Comparison of ENCODE assay signal across 15 mouse cellular contexts in genomic region chr11:76146187-76147010, GRCm38 (mm10). TPM values are rescaled to one million over a fixed set of nuclear protein-coding genes. Genes with fewer than 3 reads are reported as not detected.
DNase-seq lines count a peak whose midpoint lies in the region; ATAC-seq and TF ChIP-seq lines count a peak whose summit lies in the region.
"Had no signal": no experiment of that assay in that cellular context is flagged by ENCODE, and none has a peak within 500 bp of the region (broad histone marks: within the 10 kb centered on the region; RNA-seq: fewer than 3 reads in every experiment).

No protein-coding gene starts in this region.

- intact Hi-C loops in gastrocnemius, adult 2 months (cut with DNase I), result loop anchor here (5.0 kb wide), 1 partner anchor 44 kb away; no protein-coding TSS in a partner anchor
- intact Hi-C loops in gastrocnemius, postnatal 36 days (cut with DNase I), result no loop called here
- intact Hi-C loops in left cerebral cortex, postnatal 14 days (cut with DNase I), result no loop called here

- no peaks in the 10 kb centered on the region for H3K9me3 ChIP-seq in intestine, embryonic 16.5 days (ENCODE audit: control insufficient read depth, low read length)
- H3K9me3 ChIP-seq: forebrain, embryonic 15.5 days had no signal

- H3K4me2 ChIP-seq in intestine, embryonic 16.5 days (ENCODE audit: low read depth, low read length), result no peak overlapping the region
- H3K4me2 ChIP-seq: forebrain, embryonic 15.5 days; hindbrain, embryonic 14.5 days had no signal

- H3K9ac ChIP-seq in intestine, embryonic 16.5 days (ENCODE audit: low read depth, low read length), result no peak overlapping the region
- H3K9ac ChIP-seq: forebrain, embryonic 15.5 days; hindbrain, embryonic 14.5 days had no signal

- no peaks in the 10 kb centered on the region for H3K36me3 ChIP-seq in intestine, embryonic 16.5 days (ENCODE audit: control insufficient read depth, insufficient read depth, low read length)
- H3K36me3 ChIP-seq: forebrain, embryonic 15.5 days had no signal

- DNase-seq in gastrocnemius, adult 2 months, result no peak
- no peak for DNase-seq in gastrocnemius, postnatal 36 days
- peak; percentile 24 for DNase-seq in urinary bladder, postnatal 14 days (ENCODE audit: low spot score)
- DNase-seq in urinary bladder, postnatal 25 days (ENCODE audit: low spot score), result no peak
- no peak for DNase-seq in left cerebral cortex, postnatal 14 days (ENCODE audit: low spot score in 2 of 2)
- no peak for DNase-seq in heart, adult 9 months (ENCODE audit: low spot score in 2 of 2)
- DNase-seq: heart, adult 2 months; kidney, adult 8-10 months; lung, adult 2 months; right cerebral cortex, postnatal 25 days had no signal

- H3K27me3 ChIP-seq in intestine, embryonic 16.5 days (replicated peaks; ENCODE audit: control insufficient read depth, insufficient read depth, low read length), result no peaks in the 10 kb centered on the region
- H3K27me3 ChIP-seq: forebrain, embryonic 15.5 days had no signal

- ATAC-seq in intestine, embryonic 16.5 days, result peak; percentile 61
- ATAC-seq: forebrain, embryonic 15.5 days had no signal

- TF ChIP-seq CTCF in gastrocnemius, adult 2 months (IDR thresholded peaks at IDR 0.05), result no peak

- H3K27ac ChIP-seq in gastrocnemius, adult 2 months, result peak overlapping the region; percentile 20; the same call in 1 of the 2 replicates
- H3K27ac ChIP-seq in intestine, embryonic 16.5 days (ENCODE audit: low read length), result peak overlapping the region; percentile 79
- H3K27ac ChIP-seq: heart, adult 2 months; hindbrain, embryonic 14.5 days; left cerebral cortex, adult 2 months had no signal

- peaks cover 21% of the 10 kb centered on the region for H3K4me1 ChIP-seq in intestine, embryonic 16.5 days (ENCODE audit: control insufficient read depth, insufficient read depth, low read length)

- H3K4me3 ChIP-seq in gastrocnemius, adult 2 months, result no peak overlapping the region
- no peak overlapping the region for H3K4me3 ChIP-seq in intestine, embryonic 16.5 days (ENCODE audit: low read length)
- H3K4me3 ChIP-seq: erythroblast, embryonic 14.5 days; forebrain, embryonic 15.5 days; heart, adult 2 months; left cerebral cortex, adult 2 months had no signal

- WGBS in intestine, embryonic 16.5 days, result 70% methylated on average over 8 of the region's 8 CpGs

RNA-seq across cellular contexts. Expression of gene Vps53, which starts 33.0 kb away (rescaled TPM):
- 10 to 100 TPM; 22.0 to 22.1 TPM for total RNA-seq in gastrocnemius, adult 2 months (2021)
- 10 to 100 TPM; 20.2 TPM for total RNA-seq in gastrocnemius, postnatal 36 days (2021)
- 55.9 and 61.9 TPM in 2 replicates for polyA plus RNA-seq in intestine, embryonic 16.5 days (2015; fragmentation: Nextera tagmentation; extraction: Ambion mirVana)
- total RNA-seq in left cerebral cortex, postnatal 14 days (2021), result 10 to 100 TPM; 67.5 to 77.7 TPM

RNA-seq across cellular contexts. Expression of gene Fam57a, which starts 33.1 kb away (rescaled TPM):
- 1 to 10 TPM; 1.4 to 2.0 TPM for total RNA-seq in gastrocnemius, adult 2 months (2021)
- total RNA-seq in gastrocnemius, postnatal 36 days (2021), result 1 to 10 TPM; 1.8 TPM
- 104 TPM in 2 replicates for polyA plus RNA-seq in intestine, embryonic 16.5 days (2015; fragmentation: Nextera tagmentation; extraction: Ambion mirVana)
- total RNA-seq in left cerebral cortex, postnatal 14 days (2021), result 10 to 100 TPM; 17.4 to 17.6 TPM
- polyA plus RNA-seq: erythroblast, embryonic 14.5 days had no signal

Comparison
In these comparisons a context has a peak if more than half of its experiments do, and no peak if none do; other contexts are left out.
1. RNA of gene Fam57a, which starts 33.1 kb away (total RNA-seq): 17.4 to 17.6 TPM in left cerebral cortex, postnatal 14 days; 1.4 to 2.0 TPM in gastrocnemius, adult 2 months and 1.8 TPM in gastrocnemius, postnatal 36 days; every median in the first group is over 4 times any median in the second.